Mouse (Mus musculus): ENCODE results near the gene Rev1. TPM values are rescaled to one million over a fixed set of nuclear protein-coding genes. Genes with fewer than 3 reads are reported as not detected.

The Rev1 gene
- polyA plus RNA-seq, 1 experiment from 2014 or later: 40.1 TPM

DNA sequence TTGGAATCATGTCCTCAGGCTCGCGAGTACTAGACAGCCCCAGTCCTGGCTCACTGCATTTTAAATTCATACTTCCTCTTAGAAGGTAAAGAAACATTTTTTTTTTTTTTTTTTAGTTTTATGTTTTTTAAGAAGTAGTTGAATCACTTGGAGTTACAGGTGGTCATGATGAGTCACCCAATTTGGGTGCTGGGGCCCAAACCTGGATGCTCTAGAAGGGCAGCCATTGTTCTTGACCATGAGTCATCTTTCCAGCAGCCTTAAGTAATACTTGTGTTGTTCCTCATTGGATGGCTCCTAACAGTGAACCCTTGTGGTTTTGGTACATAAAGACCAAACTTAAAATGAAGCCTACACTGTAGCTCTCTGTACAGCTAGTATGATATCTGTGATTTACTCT lies 90.7 kb downstream of the Rev1 start:
- no peak overlapping the region for H3K4me3 ChIP-seq (replicated peaks; ENCODE audit: low read length)
- WGBS: 95% methylated on average over 2 of the region's 2 CpGs
- no peak overlapping the region for H3K27ac ChIP-seq (ENCODE audit: low read length)
- ATAC-seq: no peak
- H3K4me2 ChIP-seq (ENCODE audit: low read length): no peak overlapping the region
- no peaks in the 10 kb centered on the region for H3K9me3 ChIP-seq (ENCODE audit: control insufficient read depth, low read length)
- no peaks in the 10 kb centered on the region for H3K27me3 ChIP-seq (replicated peaks; ENCODE audit: control insufficient read depth, insufficient read depth, low read length)
- peaks cover 44% of the 10 kb centered on the region for H3K36me3 ChIP-seq (ENCODE audit: control insufficient read depth, insufficient read depth)
- no peak overlapping the region for H3K9ac ChIP-seq (replicated peaks; ENCODE audit: low read depth, low read length)
- no peaks in the 10 kb centered on the region for H3K4me1 ChIP-seq (replicated peaks; ENCODE audit: control insufficient read depth, insufficient read depth, low read length)

DNA sequence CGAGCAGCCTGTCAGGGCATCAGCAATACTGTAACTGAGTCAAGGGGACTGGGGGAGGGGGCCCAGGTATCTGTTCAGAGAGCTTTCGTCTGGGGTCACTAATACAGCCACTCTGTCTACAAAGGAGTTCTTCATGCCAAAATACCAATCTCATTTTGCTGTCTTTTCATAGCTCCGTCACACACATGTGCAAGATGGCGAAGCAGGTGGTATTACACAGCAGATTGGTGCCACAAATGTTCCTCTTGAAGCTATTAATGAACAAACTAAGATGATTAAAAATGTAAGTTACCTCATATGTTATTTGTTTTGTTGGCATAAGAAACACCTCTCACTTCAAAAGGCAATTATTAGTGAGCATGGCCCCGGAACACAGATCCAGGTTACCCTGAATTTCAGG lies 92.2 kb downstream of the Rev1 start:
- ATAC-seq: no peak
- no peak overlapping the region for H3K9ac ChIP-seq (replicated peaks; ENCODE audit: low read depth, low read length)
- H3K36me3 ChIP-seq (ENCODE audit: control insufficient read depth, insufficient read depth): peaks cover 49% of the 10 kb centered on the region
- no peaks in the 10 kb centered on the region for H3K9me3 ChIP-seq (ENCODE audit: control insufficient read depth, low read length)
- H3K4me3 ChIP-seq (replicated peaks; ENCODE audit: low read length): no peak overlapping the region
- WGBS: 78% methylated on average over 5 of the region's 5 CpGs
- H3K27me3 ChIP-seq (replicated peaks; ENCODE audit: control insufficient read depth, insufficient read depth, low read length): no peaks in the 10 kb centered on the region
- peak overlapping the region; percentile 23; the same call in 1 of the 2 replicates for H3K27ac ChIP-seq (ENCODE audit: low read length)
- H3K4me2 ChIP-seq (ENCODE audit: low read length): no peak overlapping the region
- H3K4me1 ChIP-seq (replicated peaks; ENCODE audit: control insufficient read depth, insufficient read depth, low read length): no peaks in the 10 kb centered on the region

DNA sequence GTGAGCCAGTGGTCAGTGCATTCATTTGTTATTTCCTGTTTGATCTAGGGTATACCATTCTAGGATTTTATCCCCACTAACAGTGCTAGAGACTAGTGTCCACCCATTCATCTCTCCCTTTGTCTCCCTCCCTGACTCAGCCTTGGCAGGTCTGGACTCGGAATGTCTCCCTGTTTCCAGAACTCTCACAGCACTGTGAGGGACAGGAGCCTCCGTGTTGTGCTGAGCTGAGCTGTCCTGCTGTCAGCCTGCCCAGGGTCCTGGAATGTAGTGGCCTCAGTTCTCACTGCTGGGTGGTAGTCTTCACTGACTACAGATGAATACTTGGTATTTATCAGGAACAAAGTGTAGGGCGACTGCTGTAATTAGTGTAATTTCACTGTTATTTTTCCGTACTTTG lies 94.1 kb downstream of the Rev1 start:
- Histone ChIP-seq H3K27me3 (replicated peaks; ENCODE audit: control insufficient read depth, insufficient read depth, low read length) (no peaks in the 10 kb centered on the region), H3K9ac (replicated peaks; ENCODE audit: low read depth, low read length) (no peak overlapping the region), H3K36me3 (ENCODE audit: control insufficient read depth, insufficient read depth) (peaks cover 38% of the 10 kb centered on the region), H3K4me3 (replicated peaks; ENCODE audit: low read length) (no peak overlapping the region), H3K4me1 (replicated peaks; ENCODE audit: control insufficient read depth, insufficient read depth, low read length) (no peaks in the 10 kb centered on the region), H3K27ac (ENCODE audit: low read length) (no peak overlapping the region), H3K9me3 (ENCODE audit: control insufficient read depth, low read length) (no peaks in the 10 kb centered on the region), H3K4me2 (ENCODE audit: low read length) (no peak overlapping the region)
- 89% methylated on average over 4 of the region's 4 CpGs for WGBS
- no peak for ATAC-seq

DNA sequence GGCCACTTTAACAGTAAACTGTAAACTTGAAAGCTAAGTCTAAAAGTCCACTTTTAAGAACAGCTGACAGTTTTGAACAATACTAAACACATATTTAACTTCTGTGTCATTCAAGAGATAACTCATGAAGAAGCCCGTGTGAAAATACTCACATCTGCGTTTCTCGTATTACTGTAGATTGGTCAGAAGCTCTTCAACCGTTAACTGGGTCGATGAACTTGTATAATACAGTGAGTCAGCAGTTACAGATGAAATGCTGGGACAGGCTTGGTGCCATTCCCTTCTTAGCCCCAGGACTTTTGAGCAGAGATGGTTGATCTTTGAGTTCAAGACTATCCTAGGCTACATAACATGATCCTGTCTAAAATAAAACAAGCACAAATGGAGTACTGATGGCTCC lies 98.2 kb downstream of the Rev1 start:
- no peak overlapping the region for H3K4me3 ChIP-seq (replicated peaks; ENCODE audit: low read length)
- H3K4me1 ChIP-seq (replicated peaks; ENCODE audit: control insufficient read depth, insufficient read depth, low read length): no peaks in the 10 kb centered on the region
- no peaks in the 10 kb centered on the region for H3K9me3 ChIP-seq (ENCODE audit: control insufficient read depth, low read length)
- 93% methylated on average over 5 of the region's 5 CpGs for WGBS
- H3K27me3 ChIP-seq (replicated peaks; ENCODE audit: control insufficient read depth, insufficient read depth, low read length): no peaks in the 10 kb centered on the region
- ATAC-seq: no peak
- H3K9ac ChIP-seq (replicated peaks; ENCODE audit: low read depth, low read length): no peak overlapping the region
- no peak overlapping the region for H3K4me2 ChIP-seq (ENCODE audit: low read length)
- peaks cover 17% of the 10 kb centered on the region for H3K36me3 ChIP-seq (ENCODE audit: control insufficient read depth, insufficient read depth)
- H3K27ac ChIP-seq (ENCODE audit: low read length): no peak overlapping the region

DNA sequence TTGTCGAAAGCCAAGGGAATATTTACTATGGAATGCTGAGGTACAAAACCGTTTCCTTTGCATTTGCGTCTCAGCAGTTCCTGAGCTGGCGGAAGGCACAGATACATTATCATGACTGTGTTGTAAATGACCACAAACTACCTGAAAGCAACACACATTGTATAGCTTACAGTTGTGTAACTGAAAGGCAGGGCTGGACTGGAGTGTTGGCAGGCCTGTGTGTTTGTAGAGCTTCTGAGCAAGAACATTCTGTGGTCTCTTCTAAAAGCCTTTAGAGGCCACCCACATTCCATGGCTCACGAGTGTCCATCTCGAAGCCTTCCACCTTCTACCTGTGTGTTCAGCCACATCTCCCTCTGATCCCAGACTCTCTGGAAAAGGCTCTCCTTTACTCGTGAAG lies 102.3 kb downstream of the Rev1 start:
- H3K4me1 ChIP-seq (replicated peaks; ENCODE audit: control insufficient read depth, insufficient read depth, low read length): no peaks in the 10 kb centered on the region
- H3K4me3 ChIP-seq (replicated peaks; ENCODE audit: low read length): no peak overlapping the region
- H3K9me3 ChIP-seq (ENCODE audit: control insufficient read depth, low read length): no peaks in the 10 kb centered on the region
- H3K36me3 ChIP-seq (ENCODE audit: control insufficient read depth, insufficient read depth): peaks cover 4% of the 10 kb centered on the region
- H3K27me3 ChIP-seq (replicated peaks; ENCODE audit: control insufficient read depth, insufficient read depth, low read length): no peaks in the 10 kb centered on the region
- no peak overlapping the region for H3K4me2 ChIP-seq (ENCODE audit: low read length)
- H3K9ac ChIP-seq (replicated peaks; ENCODE audit: low read depth, low read length): no peak overlapping the region
- WGBS: 92% methylated on average over 7 of the region's 7 CpGs
- ATAC-seq: no peak
- no peak overlapping the region for H3K27ac ChIP-seq (ENCODE audit: low read length)

DNA sequence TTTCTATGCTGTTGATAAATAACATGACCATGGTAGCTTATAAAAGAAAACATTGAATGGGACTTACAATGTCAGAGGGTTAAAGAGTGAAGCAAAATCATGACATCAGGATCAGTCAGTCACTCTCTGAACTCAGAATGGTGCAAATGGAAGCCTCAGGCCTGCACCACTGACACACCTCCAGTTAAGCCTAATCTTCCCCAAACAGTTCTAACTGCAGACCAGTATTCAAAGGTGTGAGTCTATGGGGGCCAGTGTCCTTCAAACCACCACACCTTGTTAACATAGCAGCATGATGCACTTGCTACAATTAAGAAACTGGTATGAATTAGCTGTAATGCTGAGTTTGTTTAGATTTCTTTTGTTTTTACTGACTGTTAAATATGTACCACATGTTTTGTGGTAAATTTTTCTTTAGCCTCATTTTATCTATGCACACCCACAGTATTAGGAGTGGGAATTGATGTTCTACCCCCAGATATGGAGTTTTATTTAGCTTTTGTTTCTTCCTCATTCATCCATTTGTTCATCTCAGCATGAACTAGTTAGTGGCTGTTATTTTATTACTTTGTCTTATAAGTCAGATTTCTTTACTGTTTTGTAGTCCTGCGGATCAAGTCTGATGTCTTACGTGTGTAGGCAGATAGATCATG lies 114.9 kb downstream of the Rev1 start:
- Histone ChIP-seq H3K4me1 (replicated peaks; ENCODE audit: control insufficient read depth, insufficient read depth, low read length) (no peaks in the 10 kb centered on the region), H3K9me3 (ENCODE audit: control insufficient read depth, low read length) (no peaks in the 10 kb centered on the region), H3K4me3 (replicated peaks; ENCODE audit: low read length) (no peak overlapping the region), H3K9ac (replicated peaks; ENCODE audit: low read depth, low read length) (no peak overlapping the region), H3K36me3 (ENCODE audit: control insufficient read depth, insufficient read depth) (peaks cover 12% of the 10 kb centered on the region; the same call in 1 of the 2 replicates), H3K4me2 (ENCODE audit: low read length) (no peak overlapping the region), H3K27me3 (replicated peaks; ENCODE audit: control insufficient read depth, insufficient read depth, low read length) (no peaks in the 10 kb centered on the region), H3K27ac (ENCODE audit: low read length) (no peak overlapping the region)
- ATAC-seq: no peak
- WGBS: 93% methylated on average over 2 of the region's 2 CpGs

DNA sequence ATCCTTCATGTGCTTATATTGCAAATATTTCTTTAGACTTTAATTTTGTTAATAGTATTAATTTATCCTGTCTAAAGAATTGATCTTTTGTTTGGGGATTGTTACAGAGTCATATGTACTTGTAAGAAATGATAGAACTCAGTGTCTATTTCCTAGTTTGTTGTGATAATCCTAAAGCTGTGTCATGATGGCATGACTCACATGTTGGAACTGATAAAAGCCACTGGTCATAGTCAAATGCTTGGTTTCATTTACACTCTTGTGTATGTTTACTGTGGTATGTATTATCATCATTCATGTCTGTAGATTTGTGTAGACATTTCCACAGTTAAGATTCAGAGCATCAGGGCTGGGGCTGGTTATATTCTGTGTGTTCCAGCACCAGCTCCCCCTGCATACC lies 117.1 kb downstream of the Rev1 start:
- Histone ChIP-seq H3K27ac (ENCODE audit: low read length) (no peak overlapping the region), H3K9ac (replicated peaks; ENCODE audit: low read depth, low read length) (no peak overlapping the region), H3K4me2 (ENCODE audit: low read length) (no peak overlapping the region), H3K9me3 (ENCODE audit: control insufficient read depth, low read length) (no peaks in the 10 kb centered on the region), H3K4me1 (replicated peaks; ENCODE audit: control insufficient read depth, insufficient read depth, low read length) (no peaks in the 10 kb centered on the region), H3K27me3 (replicated peaks; ENCODE audit: control insufficient read depth, insufficient read depth, low read length) (no peaks in the 10 kb centered on the region), H3K36me3 (ENCODE audit: control insufficient read depth, insufficient read depth) (no peaks in the 10 kb centered on the region), H3K4me3 (replicated peaks; ENCODE audit: low read length) (no peak overlapping the region)
- ATAC-seq: no peak

DNA sequence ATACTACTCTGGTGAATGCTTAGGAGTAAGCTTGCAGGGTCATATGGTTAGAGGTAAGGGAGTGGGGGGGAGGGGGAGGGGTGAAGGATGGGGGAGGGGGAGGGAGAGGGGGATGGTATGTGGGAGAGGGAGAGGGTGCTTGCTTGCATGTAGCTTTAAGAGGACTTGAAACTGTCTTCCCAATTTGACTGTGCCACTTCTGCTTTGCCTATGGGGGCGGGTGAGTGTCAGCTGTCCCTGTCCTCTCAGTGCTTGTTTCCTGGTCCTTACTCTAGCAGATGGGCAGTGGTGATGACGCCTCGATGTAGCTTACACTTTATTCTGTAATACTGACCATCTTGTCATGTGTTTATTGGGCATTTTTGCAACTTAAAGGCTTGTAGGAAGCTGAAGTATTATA lies 117.5 kb downstream of the Rev1 start:
- Histone ChIP-seq H3K4me1 (replicated peaks; ENCODE audit: control insufficient read depth, insufficient read depth, low read length) (no peaks in the 10 kb centered on the region), H3K27ac (ENCODE audit: low read length) (no peak overlapping the region), H3K4me2 (ENCODE audit: low read length) (no peak overlapping the region), H3K9me3 (ENCODE audit: control insufficient read depth, low read length) (no peaks in the 10 kb centered on the region), H3K36me3 (ENCODE audit: control insufficient read depth, insufficient read depth) (no peaks in the 10 kb centered on the region), H3K4me3 (replicated peaks; ENCODE audit: low read length) (no peak overlapping the region), H3K9ac (replicated peaks; ENCODE audit: low read depth, low read length) (no peak overlapping the region), H3K27me3 (replicated peaks; ENCODE audit: control insufficient read depth, insufficient read depth, low read length) (no peaks in the 10 kb centered on the region)
- ATAC-seq: no peak
- WGBS: 91% methylated on average over 3 of the region's 3 CpGs

DNA sequence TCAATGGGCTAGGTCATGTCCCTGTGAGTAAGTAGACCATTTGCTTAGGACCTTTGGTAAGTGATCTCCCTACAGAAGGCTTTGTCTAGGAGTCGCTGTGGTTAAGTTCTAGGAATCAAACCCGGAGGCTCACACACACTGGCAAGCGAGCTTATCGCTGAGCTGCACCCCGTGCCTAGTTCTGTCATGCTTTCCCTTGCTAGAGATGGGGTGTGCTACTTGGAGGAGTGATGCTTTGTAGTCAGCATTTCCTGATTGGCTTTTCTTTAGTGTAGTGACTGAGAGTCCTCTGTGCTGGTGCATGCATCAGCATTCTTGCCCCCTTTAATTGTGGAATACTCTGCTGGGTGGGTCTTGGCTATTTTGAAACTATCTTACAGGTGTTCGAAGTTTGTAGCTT lies 118.0 kb downstream of the Rev1 start:
- Histone ChIP-seq H3K4me2 (ENCODE audit: low read length) (no peak overlapping the region), H3K9me3 (ENCODE audit: control insufficient read depth, low read length) (no peaks in the 10 kb centered on the region), H3K36me3 (ENCODE audit: control insufficient read depth, insufficient read depth) (no peaks in the 10 kb centered on the region), H3K27ac (ENCODE audit: low read length) (no peak overlapping the region), H3K4me3 (replicated peaks; ENCODE audit: low read length) (no peak overlapping the region), H3K4me1 (replicated peaks; ENCODE audit: control insufficient read depth, insufficient read depth, low read length) (no peaks in the 10 kb centered on the region), H3K9ac (replicated peaks; ENCODE audit: low read depth, low read length) (no peak overlapping the region), H3K27me3 (replicated peaks; ENCODE audit: control insufficient read depth, insufficient read depth, low read length) (no peaks in the 10 kb centered on the region)
- 80% methylated on average over 6 of the region's 6 CpGs for WGBS
- ATAC-seq: no peak

DNA sequence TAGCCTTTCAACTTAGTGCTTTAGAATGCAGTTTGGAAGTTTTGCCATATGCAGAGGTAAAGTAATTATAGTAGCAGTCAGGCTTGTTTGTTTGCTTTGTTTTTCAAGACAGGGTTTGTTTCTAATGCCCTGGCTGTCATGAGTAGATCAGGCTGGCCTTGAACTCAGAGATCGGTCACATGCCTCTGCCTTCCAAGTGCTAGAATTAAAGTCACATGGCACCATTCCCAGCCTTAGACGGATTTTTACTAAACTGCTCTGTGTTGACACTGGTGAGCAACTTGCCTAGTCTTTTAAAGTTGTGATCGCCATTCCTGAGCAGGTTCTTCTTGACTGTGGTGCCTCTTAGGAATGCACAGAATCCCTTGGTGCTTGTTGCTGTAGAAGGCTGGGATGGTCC lies 122.9 kb downstream of the Rev1 start:
- ATAC-seq: no peak
- H3K4me1 ChIP-seq (replicated peaks; ENCODE audit: control insufficient read depth, insufficient read depth, low read length): no peaks in the 10 kb centered on the region
- no peaks in the 10 kb centered on the region for H3K27me3 ChIP-seq (replicated peaks; ENCODE audit: control insufficient read depth, insufficient read depth, low read length)
- no peak overlapping the region for H3K9ac ChIP-seq (replicated peaks; ENCODE audit: low read depth, low read length)
- 66% methylated on average over 3 of the region's 3 CpGs for WGBS
- no peak overlapping the region for H3K4me2 ChIP-seq (ENCODE audit: low read length)
- H3K27ac ChIP-seq (ENCODE audit: low read length): no peak overlapping the region
- no peaks in the 10 kb centered on the region for H3K36me3 ChIP-seq (ENCODE audit: control insufficient read depth, insufficient read depth)
- no peak overlapping the region for H3K4me3 ChIP-seq (replicated peaks; ENCODE audit: low read length)
- H3K9me3 ChIP-seq (ENCODE audit: control insufficient read depth, low read length): no peaks in the 10 kb centered on the region

All from forebrain, embryonic 16.5 days (tissue).